Mouse (Mus musculus): ENCODE measurements around the gene Taf9b.

GRCm38 (mm10) chrX:106219171-106220032 lies 1.6 kb downstream of the Taf9b start:
- TF ChIP-seq EP300 (IDR thresholded peaks at IDR 0.05; ENCODE audit: low read depth) (no peak), CTCF (IDR thresholded peaks at IDR 0.05; ENCODE audit: low read depth) (no peak)

Measured in liver, embryonic 14.5 days (tissue).